Mouse (Mus musculus): ENCODE measurements around the gene Mthfd1l.

Mthfd1l gene

DNA sequence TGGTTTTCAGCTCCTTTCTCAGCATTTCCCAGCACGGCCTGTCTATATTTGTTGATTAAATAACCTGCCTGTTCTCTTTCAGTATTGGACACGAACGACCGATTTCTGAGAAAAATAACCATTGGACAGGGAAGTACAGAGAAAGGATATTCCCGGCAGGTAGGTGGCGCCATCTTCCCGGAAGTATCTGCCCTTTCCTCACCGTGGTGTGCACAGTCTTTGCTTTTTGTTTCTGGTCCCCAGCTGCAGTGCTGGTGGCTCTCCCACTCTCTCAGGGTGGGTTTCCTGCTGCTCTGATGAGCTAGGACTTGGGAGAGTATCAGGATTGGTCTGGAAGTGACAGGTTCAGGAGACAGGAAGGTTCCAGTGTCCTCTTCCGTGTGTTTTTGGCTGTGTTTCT is 68.8 kb downstream of the Mthfd1l start:
- peak; percentile 74 for DNase-seq (ENCODE audit: low read depth, low spot score)

DNA sequence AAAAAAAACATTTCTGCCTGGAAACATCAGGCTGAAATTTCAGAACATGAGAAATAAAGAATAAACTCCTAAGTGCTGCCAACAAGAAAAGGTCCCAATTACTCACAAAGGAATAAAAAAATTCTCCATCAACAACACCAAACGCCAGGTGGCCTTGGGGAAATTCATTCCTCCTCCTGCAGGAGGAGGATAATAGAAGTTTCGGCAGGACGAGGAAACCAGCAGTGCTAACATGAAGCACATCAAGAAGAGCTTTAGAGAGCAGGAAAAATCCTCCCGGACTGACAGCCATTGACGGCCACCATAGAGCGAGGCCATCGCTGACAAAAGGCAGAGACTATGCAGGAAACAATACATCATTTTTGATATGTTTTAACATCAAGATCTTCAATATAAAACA is 71.5 kb downstream of the Mthfd1l start:
- DNase-seq (ENCODE audit: low read depth, low spot score): peak; percentile 23

- DNase-seq (ENCODE audit: low read depth, low spot score): no peak
Observed at GRCm38 (mm10) chr10:4046496-4046895, 73.6 kb downstream of the Mthfd1l start.

GRCm38 (mm10) chr10:4047666-4048065 is 74.7 kb downstream of the Mthfd1l start:
- DNase-seq (ENCODE audit: low read depth, low spot score): no peak

GRCm38 (mm10) chr10:4050236-4050635 is 77.3 kb downstream of the Mthfd1l start:
- DNase-seq (ENCODE audit: low read depth, low spot score): no peak

- DNase-seq (ENCODE audit: low read depth, low spot score): no peak
Observed at GRCm38 (mm10) chr10:4052711-4053110, 79.8 kb downstream of the Mthfd1l start.

GRCm38 (mm10) chr10:4053278-4054061 is 80.6 kb downstream of the Mthfd1l start:
- peak; percentile 32 for DNase-seq (ENCODE audit: low read depth, low spot score)

GRCm38 (mm10) chr10:4054589-4054988 is 81.7 kb downstream of the Mthfd1l start:
- DNase-seq (ENCODE audit: low read depth, low spot score): no peak

- no peak for DNase-seq (ENCODE audit: low read depth, low spot score)
Observed at GRCm38 (mm10) chr10:4057397-4057796, 84.5 kb downstream of the Mthfd1l start.

DNA sequence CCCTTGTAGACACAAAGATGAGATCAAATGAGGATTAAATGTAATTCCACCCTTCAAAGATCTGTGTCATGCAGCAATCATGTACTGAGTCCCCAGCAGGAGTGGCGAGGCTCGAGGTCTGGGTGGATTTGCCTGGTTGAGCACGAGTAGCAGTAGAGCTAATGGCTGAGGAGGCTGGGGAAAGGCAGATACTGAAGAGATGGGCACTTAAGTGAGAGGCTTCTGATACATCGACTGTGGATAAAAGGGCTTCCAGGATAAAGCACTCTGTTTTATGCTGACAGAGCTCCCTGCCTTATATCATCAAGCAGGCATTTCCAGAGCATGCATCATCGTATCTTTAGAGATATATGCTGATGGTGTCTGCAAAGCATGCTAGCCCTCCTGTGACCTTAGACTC is 84.9 kb downstream of the Mthfd1l start:
- no peak for DNase-seq (ENCODE audit: low read depth, low spot score)

- peak; percentile 77 for DNase-seq (ENCODE audit: low read depth, low spot score)
Observed at GRCm38 (mm10) chr10:4061071-4061987, 88.4 kb downstream of the Mthfd1l start.

DNA sequence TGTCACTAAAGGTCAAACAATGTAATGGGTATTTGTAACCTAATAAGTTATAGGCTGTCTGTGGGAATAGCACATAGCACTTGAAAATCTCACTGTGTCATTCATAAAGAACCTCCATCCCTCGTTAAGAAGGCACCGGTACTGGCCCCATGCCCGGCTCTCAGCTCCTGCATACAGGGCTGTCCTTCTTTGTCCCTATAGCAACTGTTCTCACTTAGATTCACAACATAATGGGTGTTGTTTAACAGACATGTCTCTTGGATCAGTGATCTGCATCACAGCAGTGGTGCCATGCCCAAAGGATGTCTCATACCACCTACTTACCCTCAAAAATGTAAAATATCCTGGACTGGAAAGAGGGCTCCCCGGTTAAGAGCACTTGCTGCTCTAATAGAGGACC is 90.6 kb downstream of the Mthfd1l start:
- no peak for DNase-seq (ENCODE audit: low read depth, low spot score)

DNA sequence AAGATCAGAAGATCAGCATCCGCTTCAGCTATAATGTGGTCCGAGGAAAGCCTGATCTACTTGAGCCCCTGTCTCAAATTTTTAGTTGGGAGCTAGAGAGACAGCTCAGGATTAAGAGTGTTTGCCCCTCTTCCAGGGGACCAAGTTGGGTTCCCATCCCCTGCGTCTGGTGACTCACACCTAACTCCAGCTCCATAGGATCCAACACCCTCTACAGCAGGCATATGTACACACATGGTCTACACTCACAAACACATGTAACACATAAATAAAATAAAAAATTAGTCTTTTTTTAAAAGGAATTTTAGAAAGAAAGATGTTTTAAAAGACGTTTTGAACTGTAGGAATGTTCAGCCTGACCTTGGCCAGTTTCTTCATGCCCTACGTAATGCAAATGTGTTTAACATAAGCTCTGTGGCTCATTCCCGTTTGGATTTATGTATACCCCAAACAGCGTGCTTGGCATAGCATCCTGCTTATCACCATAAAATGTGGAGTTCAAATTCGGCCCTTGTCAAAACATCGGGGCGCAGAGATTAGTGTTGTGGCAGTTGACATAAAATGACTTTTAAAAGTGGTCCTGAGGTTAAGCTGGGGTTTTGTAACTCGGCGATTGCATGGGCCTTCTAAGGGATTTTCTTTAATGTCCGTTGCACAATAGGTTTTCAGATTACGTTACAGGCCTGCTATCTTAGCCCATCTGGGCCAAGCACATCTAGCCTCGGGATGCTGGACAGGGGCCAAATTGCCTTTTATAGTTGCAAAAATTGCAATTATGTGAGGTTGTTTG is 92.6 kb downstream of the Mthfd1l start:
- no peak for DNase-seq (ENCODE audit: low read depth, low spot score)

DNA sequence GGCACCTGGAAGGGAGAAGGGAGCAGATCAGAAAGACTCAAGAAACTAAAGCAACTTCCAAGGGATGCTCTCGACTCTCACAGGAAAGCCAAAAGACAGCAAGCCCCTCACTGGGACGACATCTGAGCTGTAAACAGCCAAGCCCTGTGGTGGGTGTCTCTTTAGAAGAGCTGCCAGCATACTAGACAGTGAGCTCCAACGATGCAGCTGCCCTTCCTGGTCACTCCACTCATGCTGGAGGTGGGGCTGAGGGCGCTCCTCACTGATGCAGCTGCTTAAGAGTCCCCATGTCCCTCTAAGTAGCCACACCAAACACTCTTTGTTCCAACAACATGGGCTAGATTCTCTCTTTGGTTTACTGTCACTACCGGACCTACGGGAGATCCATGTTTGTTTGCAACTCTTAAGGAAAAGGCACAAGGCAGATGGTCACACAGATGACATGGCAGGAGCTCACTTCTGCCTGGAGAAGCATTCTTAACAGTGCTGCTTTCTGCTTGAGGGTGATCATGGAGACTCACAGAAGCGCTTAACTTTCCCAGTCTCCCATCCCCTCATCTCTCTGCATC is 96.4 kb downstream of the Mthfd1l start:
- DNase-seq (ENCODE audit: low read depth, low spot score): no peak

DNA sequence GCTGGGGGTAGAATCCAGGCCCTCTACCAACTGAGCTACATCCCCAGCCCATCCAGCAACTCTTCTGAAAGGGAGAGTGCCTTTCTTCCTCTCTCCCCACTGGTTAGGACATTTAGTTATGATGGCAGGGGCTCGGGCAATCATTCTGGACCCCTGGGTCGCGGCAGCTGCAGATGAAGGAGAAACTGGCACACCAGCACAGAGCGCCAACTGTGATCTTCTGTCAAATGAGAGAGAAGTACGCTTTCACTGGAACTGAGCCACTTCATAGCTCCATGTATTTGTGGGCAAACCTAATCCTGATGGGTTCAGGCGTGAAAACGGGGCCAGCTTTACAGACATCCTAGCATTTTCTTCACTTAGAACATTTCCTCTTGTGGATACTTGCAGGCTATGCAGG is 97.1 kb downstream of the Mthfd1l start:
- DNase-seq (ENCODE audit: low read depth, low spot score): no peak

DNA sequence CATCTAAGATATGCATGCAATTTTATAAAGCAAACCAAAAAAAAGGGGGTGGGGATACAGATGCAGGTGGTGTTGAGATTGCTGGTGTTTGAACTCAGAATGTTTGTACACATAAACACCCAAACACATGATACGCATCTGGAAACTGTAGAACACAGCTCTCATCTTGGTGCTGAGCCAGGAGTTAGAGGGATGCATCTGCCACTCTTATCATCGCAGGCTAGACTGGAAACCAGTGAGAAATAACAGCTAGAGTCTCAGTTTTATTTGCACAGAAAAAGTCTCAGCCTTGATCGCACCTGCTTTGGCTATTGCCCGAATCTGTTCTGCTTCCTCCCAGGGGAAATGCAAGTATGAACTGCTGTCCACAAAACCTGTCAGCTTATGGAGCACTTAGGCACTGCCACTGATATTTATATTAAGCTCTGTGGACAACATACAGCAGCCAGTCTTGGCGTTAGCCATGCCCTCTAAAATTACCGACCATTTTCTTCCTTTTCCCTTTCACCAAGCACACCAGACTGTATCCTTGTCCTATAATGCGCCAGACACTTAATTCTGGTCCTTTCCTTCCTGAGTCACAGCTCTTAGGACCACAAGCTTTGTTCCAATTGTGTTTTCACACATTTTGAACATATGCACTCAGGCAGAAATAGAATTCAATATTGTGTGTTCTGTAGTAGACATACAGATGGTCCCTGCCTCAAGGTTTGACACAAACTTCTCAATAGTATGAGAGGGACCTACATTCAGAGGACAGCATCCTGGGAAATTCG is 98.3 kb downstream of the Mthfd1l start:
- no peak for DNase-seq (ENCODE audit: low read depth, low spot score)

- no peak for DNase-seq (ENCODE audit: low read depth, low spot score)
Observed at GRCm38 (mm10) chr10:4071845-4072345, 99.0 kb downstream of the Mthfd1l start.

DNA sequence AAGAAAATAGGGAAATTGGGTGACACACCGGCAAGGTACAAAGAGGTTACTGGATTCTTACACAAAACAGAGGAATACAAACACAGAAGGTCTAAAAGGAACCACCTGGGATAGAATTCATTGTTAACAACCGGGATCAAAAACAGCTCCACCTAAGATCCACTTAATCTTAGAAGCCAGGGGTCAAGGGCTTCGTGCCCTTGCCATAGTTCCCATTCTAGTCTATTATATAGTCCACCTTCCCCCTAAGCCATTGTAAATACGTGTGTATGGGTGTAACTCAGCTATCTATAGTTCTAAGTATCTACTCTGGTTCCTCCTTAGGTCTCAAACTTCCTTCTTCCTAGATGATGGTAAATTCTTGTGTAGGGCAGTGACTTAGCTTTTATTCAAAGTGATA is 99.6 kb downstream of the Mthfd1l start:
- peak; percentile 75 for DNase-seq (ENCODE audit: low read depth, low spot score)

DNA sequence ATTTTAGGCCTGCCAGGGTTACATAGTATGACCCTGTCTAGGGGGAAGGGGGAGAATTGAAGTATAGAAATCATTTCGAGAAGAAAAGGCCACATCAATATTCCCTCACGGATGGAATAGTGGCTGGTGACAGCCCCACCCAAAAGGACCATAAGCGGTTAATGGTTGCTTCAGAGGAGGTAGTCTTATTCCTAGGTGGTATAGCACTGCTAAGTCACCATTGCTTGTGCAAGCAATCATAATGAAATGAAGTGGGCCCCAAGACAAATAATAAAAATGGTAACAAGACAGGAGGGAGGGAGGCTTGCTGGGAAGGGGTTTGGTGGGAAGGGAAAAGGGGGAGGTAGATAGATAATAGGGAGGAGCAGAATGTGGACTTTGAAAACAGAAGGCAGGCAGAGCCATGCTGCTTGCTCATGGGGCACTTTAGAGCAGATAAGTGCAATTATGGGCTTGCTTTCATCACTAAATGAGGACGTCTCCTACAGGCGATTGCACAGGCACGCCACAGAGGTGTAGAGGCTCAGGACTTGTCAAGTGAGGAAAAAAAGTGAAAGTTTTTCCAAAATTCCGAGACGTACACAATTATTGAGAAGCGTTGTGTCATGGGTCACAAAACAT is 105.4 kb downstream of the Mthfd1l start:
- DNase-seq (ENCODE audit: low read depth, low spot score): no peak

DNA sequence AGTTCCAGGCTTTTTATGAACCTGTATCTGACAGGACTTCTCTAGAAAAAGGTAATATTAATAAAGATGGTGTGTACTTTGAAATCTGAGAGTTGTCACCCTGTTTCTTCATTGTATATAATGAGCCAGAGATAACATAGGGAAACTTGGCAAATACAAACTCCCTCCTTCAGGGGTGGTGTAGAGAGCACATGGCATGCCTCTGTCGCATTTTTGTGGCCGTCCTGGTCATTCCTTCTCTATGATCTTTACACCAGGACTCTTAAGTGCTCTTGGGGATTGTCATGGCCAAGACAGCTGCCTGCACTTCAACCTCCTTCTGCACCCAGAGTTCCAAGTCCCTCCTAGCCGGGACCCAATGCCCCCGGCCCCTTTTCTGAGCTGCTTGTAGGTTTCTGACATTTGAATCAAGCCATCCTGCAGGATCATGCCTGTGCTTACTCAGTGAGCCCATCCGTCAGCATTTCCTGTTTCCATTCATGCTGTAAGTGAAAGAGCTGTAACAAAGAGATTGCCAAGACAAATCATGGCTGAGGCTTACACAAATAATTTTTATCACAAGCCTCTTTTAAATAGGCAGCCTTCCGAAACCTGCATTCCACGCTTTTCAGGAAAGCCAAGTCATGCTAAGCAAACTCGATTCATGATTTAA is 106.2 kb downstream of the Mthfd1l start:
- no peak for DNase-seq (ENCODE audit: low read depth, low spot score)
